Mouse (Mus musculus): ENCODE measurements around the gene Mrpl20.

The Mrpl20 gene

GRCm38 (mm10) chr4:155854991-155855390, 52.3 kb downstream of the Mrpl20 start:
- DNase-seq (ENCODE audit: low spot score in 2 of 2), result no peak

- no peak for DNase-seq (ENCODE audit: low spot score in 2 of 2)
Observed at GRCm38 (mm10) chr4:155856071-155856470, 53.4 kb downstream of the Mrpl20 start.

- no peak for DNase-seq (ENCODE audit: low spot score in 2 of 2)
Observed at GRCm38 (mm10) chr4:155856881-155857280, 54.2 kb downstream of the Mrpl20 start.

- no peak for DNase-seq (ENCODE audit: low spot score in 2 of 2)
Observed at GRCm38 (mm10) chr4:155859318-155859717, 56.6 kb downstream of the Mrpl20 start.

All from spleen, postnatal 14 days (tissue).